Mouse (Mus musculus): ENCODE data around the gene Cyp4f15. TPM values are rescaled to one million over a fixed set of nuclear protein-coding genes. Genes with fewer than 3 reads are reported as not detected.

Gene Cyp4f15
- total RNA-seq, 2 experiments from 2014 or later = 4.4 to 5.5 TPM

Other genes with a start within 250 kb of the Cyp4f15 start
- gene Cyp4f39, start 232.9 kb upstream of the Cyp4f15 start, total RNA-seq (2021) = not detected
- gene Cyp4f17, start 179.6 kb upstream of the Cyp4f15 start, total RNA-seq (2021) = 1 to 10 TPM; 4.9 TPM
- 1 to 10 TPM; 8.5 to 8.7 TPM for gene Cyp4f16, start 149.1 kb upstream of the Cyp4f15 start, total RNA-seq (2021)
- gene Cyp4f37, start 64.3 kb upstream of the Cyp4f15 start, total RNA-seq (2021) = not detected
- gene Cyp4f40, start 26.7 kb upstream of the Cyp4f15 start, total RNA-seq (2021) = not detected
- gene Zfp871, start 102.7 kb downstream of the Cyp4f15 start, total RNA-seq (2021) = 10 to 100 TPM; 74.7 to 79.8 TPM
- 10 to 100 TPM; 10.3 to 11.2 TPM for gene Zfp811, start 124.3 kb downstream of the Cyp4f15 start, total RNA-seq (2021)
- gene Zfp799, start 144.6 kb downstream of the Cyp4f15 start, total RNA-seq (2021) = 10 to 100 TPM; 23.7 to 27.0 TPM
- 10 to 100 TPM in 1 of 2 experiments, 1 to 10 TPM in 1; 9.7 to 10.4 TPM for gene Zfp870, start 206.0 kb downstream of the Cyp4f15 start, total RNA-seq (2021)
- gene Cyp4f14, start 231.7 kb downstream of the Cyp4f15 start, total RNA-seq (2021) = 1 to 10 TPM; 2.7 to 4.3 TPM

Data from layer of hippocampus, postnatal 10 days (tissue).